Comparison of ENCODE assay signal across 36 mouse cellular contexts in the genomic region with DNA sequence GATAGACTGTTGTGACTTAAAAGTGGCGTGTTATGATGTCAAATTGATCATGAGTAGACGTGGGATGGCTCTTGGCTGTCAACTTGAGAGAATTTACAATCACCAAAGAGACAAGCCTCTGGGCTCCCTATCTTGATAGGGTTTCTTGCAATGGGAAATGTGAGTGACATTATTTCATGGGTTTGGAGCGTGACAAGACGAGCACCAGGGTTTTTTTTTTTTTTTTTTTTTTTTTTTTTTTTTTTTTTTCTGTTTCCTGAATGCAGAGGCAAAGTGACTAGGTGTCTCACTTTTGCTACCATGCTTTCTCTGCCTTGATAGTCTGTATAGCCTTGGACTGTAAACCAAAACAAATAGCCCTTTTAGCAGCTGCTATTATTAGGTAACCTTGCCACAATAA. TPM values are rescaled to one million over a fixed set of nuclear protein-coding genes. Genes with fewer than 3 reads are reported as not detected.
"Had no signal": no experiment of that assay in that cellular context is flagged by ENCODE, and none has a peak within 500 bp of the region (broad histone marks: within the 10 kb centered on the region; RNA-seq: fewer than 3 reads in every experiment).

No protein-coding gene starts in this region.

- H3K4me2 ChIP-seq: heart, embryonic 11.5 days; heart, embryonic 12.5 days; heart, embryonic 13.5 days; heart, embryonic 15.5 days; hindbrain, embryonic 12.5 days; hindbrain, embryonic 13.5 days; hindbrain, embryonic 14.5 days; hindbrain, embryonic 15.5 days; intestine, embryonic 15.5 days; kidney, embryonic 15.5 days had no signal

- H3K9ac ChIP-seq: heart, embryonic 12.5 days; heart, embryonic 13.5 days; heart, embryonic 15.5 days; hindbrain, embryonic 12.5 days; hindbrain, embryonic 13.5 days; hindbrain, embryonic 14.5 days; hindbrain, embryonic 15.5 days; intestine, embryonic 15.5 days; kidney, embryonic 15.5 days had no signal

- DNase-seq: heart, postnatal 10 days; heart, postnatal 14 days; heart, postnatal 36 days; heart, postnatal 4 days; kidney, adult 11 months; kidney, adult 18-20 months; kidney, adult 2 months; kidney, adult 8-10 months; kidney, adult 9 months; kidney, postnatal 10 days; kidney, postnatal 14 days; kidney, postnatal 25 days; kidney, postnatal 36 days; kidney, postnatal 4 days; layer of hippocampus, adult 9-11 months; layer of hippocampus, postnatal 36 days had no signal

- ATAC-seq: hindbrain, embryonic 16.5 days; hindbrain, postnatal 0 days; inflammation-experienced regulatory T-cells, adult 6 months; intestine, embryonic 15.5 days; intestine, embryonic 16.5 days; intestine, postnatal 0 days had no signal

- H3K27ac ChIP-seq: heart, embryonic 13.5 days; heart, embryonic 15.5 days; hindbrain, embryonic 10.5 days; hindbrain, embryonic 12.5 days; hindbrain, embryonic 13.5 days; hindbrain, embryonic 14.5 days; hindbrain, embryonic 15.5 days; hindbrain, postnatal 0 days; intestine, embryonic 15.5 days; kidney, embryonic 15.5 days; kidney, postnatal 0 days; layer of hippocampus, adult 2 months; left cerebral cortex, adult 2 months had no signal

- H3K27me3 ChIP-seq: heart, embryonic 12.5 days; heart, embryonic 15.5 days; hindbrain, embryonic 12.5 days; hindbrain, embryonic 13.5 days; hindbrain, embryonic 15.5 days; intestine, embryonic 15.5 days; kidney, embryonic 15.5 days had no signal

- H3K36me3 ChIP-seq: heart, embryonic 12.5 days; heart, embryonic 13.5 days; heart, embryonic 15.5 days; hindbrain, embryonic 10.5 days; hindbrain, embryonic 12.5 days; hindbrain, embryonic 13.5 days; hindbrain, embryonic 15.5 days; intestine, embryonic 15.5 days; kidney, embryonic 15.5 days had no signal

- H3K4me3 ChIP-seq: heart, embryonic 12.5 days; heart, embryonic 13.5 days; heart, embryonic 15.5 days; hindbrain, embryonic 10.5 days; hindbrain, embryonic 12.5 days; hindbrain, embryonic 13.5 days; hindbrain, embryonic 15.5 days; intestine, embryonic 15.5 days; kidney, embryonic 15.5 days; layer of hippocampus, adult 2 months; left cerebral cortex, adult 2 months had no signal

- H3K9me3 ChIP-seq: heart, embryonic 15.5 days; hindbrain, embryonic 15.5 days; intestine, embryonic 15.5 days had no signal

RNA-seq across cellular contexts. Expression of a gene that starts 43.7 kb away (rescaled TPM):
- total RNA-seq: hematopoietic stem cell, adult 5-6 weeks had no signal
